Mouse (Mus musculus): ENCODE results near the gene Myct1.

Myct1 gene

DNA sequence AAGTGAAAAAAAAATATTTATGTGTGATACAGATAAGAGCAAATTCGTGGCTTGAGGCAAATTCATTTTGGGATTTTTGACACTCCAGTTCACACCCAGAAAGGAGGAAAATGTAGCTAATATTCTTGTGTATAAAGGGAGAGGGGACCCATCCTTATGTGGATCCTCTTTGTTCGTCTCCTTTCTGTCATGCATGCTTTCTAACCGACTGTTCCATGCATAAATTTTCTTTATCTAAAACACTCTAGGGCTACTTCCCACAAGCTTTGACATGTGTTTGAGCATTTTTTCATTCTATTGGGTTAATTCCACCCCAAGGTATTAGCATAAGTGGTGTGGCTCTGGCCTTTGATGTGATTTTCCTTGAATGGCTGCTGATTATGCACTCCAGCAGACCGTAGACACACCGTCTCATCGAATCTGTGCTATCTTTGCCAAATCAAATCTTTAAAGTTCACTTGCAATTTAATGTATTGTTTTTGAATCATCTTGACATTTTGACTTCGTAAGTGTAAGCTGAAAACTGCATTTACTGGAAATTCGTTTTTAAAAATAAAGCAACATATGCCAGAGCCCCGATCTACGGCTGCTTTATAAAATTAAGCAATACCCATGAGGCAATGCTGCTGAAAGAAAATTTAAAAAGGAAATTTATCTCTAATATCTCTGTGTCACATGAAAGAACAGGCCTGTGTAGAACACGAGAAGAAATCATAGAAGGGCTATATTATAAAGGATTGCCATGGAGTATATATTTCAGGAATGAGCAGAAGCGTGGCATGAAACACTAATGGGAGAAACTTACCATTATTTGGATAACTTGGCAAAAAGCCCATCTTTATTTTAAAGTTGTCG lies 21.8 kb downstream of the Myct1 start:
- DNase-seq (ENCODE audit: low read depth, low spot score) = no peak

- DNase-seq (ENCODE audit: low read depth, low spot score) = no peak
Observed at GRCm38 (mm10) chr10:5626268-5626667, 32.7 kb downstream of the Myct1 start.

DNA sequence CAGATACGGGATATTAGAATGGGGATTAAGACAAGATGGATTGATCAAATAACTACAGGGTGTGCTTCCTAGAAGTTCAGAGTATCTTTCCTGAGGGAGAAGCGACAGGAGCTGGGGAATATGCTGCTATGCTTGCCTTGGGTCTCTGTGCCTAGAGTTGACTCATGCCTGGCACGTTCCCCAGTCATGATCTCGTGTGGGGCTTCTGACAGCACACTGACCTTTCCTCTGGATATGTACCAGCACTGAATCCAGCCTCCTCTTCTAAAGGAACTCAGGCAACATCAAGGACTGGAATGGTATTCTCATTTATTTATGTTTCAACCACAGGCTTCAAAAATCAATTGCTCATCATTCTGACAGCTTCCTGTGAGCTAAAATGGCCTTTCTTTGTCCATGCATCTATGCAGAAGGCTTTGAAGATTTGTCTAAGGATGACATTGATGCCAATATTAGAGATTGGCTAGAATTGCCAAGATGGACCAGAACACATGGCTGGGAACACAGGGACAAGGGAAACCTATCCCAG lies 40.2 kb downstream of the Myct1 start:
- peak; percentile 10 for DNase-seq (ENCODE audit: low read depth, low spot score)

- peak; percentile 6 for DNase-seq (ENCODE audit: low read depth, low spot score)
Observed at GRCm38 (mm10) chr10:5634336-5634735, 40.8 kb downstream of the Myct1 start.

GRCm38 (mm10) chr10:5637322-5637721 lies 43.7 kb downstream of the Myct1 start:
- no peak for DNase-seq (ENCODE audit: low read depth, low spot score)

GRCm38 (mm10) chr10:5639112-5639511 lies 45.5 kb downstream of the Myct1 start, which contains the start of gene Vip:
Gene Vip, plus strand, starts transcription at chr10:5639218.
- no peak for DNase-seq (ENCODE audit: low read depth, low spot score)
